Mouse (Mus musculus) v-Abl transformed pro-B cells (cell line): ENCODE measurements around the gene Cops6.

Experiments used
- in situ Hi-C, 2 experiments: fragments of 400-800 bp; cut with MboI; formaldehyde crosslinking; loops; one replicate each; pipeline ENCODE4 v1.15.1; 2025; ENCODE audit not compliant: unreplicated experiment in 2 of 2

The Cops6 gene

DNA sequence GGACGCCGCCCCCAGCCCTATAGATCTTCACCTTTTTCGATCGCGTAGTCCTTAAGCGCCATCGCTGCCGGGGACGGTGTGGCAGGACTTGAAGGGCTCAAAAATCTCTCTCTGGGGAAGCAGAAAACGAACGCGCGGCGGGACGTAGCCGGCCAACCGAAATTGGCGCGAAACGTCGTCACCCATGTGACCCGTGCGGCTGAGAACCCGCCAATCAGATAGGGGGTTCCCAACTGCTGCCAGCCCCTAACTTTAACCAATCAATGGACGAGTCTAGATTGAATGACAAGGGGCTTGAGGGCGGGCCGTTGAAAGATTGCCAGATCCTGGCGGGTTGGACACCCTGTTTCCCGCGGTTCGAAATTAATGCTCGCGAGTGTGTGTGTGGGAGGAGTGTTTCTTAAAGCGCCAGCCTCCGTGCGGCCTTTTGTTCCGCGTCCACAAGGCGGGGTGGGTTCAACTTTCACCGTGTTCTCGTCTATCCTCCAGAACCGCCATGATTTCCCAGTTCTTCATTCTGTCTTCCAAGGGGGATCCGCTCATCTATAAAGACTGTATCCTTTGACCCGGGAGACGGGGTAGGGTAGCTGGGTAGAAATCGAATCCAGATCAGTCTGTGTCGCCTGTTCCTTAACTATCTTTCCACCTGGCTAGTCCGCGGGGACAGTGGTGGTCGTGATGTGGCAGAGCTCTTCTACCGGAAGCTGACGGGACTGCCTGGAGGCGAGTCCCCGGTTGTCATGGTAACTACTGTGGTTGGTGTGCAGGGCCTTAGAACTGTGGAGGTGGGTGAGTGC lies 11.0 kb downstream of the Cops6 start, which contains the start of the genes Ap4m1 and Mcm7:
TSS of gene Ap4m1 (plus strand) at position 308 of the 797 bp plus-strand sequence.
TSS of gene Mcm7 (minus strand) at position 728 of the 797 bp plus-strand sequence.
- in situ Hi-C loops, result loop anchor here in 1 of 2 experiments (25.0 kb wide), 2 partner anchors 1615 to 2010 kb away; partner anchors contain the start of genes Ints1, Mafk and Orai2

DNA sequence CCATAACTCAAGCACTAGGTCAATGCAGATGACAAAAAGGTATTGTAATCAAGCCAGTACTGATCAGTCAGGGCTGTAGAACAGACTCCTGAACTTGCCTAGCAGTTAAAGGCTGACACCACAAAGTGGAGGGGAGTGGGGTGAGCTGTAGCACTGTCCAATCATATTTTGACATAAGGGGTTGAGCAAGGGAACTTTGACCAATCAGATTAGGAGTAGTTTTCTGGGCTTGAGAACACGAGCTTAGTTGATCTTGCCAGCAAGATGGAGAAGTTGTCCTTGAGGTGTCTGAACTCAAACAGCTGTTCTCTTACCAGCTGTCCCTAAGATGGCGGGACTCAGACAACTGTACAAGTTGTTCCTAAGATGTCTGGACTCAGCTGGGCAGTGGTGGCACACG lies 12.3 kb downstream of the Cops6 start:
- in situ Hi-C loops, result loop anchor here in 1 of 2 experiments (25.0 kb wide), 2 partner anchors 1614 to 2011 kb away; partner anchors contain the start of genes Ints1, Mafk and Orai2

DNA sequence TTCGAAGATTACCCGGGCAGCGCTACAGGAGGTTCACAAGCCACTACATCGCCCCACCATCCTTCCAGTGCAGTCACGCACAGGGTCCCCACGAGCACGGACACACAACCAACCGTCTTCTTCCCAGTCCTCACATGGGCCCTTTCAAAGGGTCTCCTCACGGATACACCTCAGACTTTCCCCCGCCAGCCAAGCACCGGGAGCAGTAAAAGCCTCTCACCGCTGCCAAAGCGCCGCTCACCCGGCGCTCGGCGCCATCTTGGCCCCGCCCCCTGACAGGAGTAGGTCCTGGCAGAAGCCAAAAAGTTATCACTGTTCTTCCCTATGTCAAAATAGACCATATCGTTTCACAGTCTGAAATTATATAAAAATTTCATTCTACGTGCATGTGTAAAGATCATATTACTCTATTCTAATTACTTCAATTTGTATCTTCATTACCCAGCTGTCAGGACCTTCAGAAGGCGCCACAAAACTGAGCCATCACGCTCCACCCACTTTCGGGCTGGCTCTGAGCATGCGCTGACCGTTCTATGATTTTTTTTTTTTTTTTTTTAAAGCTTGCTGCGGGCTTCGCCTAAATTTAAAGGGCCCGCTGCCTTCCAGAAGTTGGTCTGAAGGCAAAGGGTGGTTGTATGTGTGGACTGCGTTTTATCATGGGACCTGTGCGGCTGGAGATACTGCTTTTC lies 26.2 kb downstream of the Cops6 start, which contains the start of the genes Taf6 and Cnpy4:
TSS of gene Taf6 (minus strand) at position 502 of the 689 bp plus-strand sequence.
TSS of gene Cnpy4 (plus strand) at position 536 of the 689 bp plus-strand sequence.
- in situ Hi-C loops, result no loop called here

DNA sequence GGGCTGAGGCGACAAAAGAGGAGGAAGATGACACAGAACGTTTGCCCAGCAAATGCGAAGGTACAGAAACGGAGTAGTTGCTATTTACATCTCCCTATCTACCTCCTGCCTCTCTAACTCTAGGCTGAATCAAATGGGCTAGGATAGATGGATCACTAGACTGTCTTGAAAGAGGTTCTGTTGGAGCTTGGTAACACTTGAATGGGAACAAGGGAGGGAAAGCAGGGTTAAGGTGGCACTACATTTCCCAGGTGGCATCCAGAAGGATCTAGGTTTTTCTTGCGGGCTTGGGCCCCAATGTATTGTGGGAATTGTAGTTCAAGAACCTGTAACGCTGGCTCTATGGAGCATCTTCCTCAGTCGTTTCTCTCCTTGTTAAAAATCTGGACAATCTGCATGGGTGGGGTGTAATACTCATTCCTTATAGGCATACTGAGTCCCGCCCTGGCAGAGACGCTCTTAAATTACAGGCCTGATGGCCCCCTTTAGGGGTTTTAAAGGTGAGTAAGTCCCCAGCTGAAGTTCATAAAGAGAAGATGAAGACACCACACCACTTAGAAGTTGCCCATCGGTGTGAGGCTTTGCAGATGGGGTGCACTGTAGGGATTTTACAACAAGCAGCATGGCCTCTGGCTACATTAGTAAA lies 26.9 kb downstream of the Cops6 start:
- in situ Hi-C loops, result no loop called here

DNA sequence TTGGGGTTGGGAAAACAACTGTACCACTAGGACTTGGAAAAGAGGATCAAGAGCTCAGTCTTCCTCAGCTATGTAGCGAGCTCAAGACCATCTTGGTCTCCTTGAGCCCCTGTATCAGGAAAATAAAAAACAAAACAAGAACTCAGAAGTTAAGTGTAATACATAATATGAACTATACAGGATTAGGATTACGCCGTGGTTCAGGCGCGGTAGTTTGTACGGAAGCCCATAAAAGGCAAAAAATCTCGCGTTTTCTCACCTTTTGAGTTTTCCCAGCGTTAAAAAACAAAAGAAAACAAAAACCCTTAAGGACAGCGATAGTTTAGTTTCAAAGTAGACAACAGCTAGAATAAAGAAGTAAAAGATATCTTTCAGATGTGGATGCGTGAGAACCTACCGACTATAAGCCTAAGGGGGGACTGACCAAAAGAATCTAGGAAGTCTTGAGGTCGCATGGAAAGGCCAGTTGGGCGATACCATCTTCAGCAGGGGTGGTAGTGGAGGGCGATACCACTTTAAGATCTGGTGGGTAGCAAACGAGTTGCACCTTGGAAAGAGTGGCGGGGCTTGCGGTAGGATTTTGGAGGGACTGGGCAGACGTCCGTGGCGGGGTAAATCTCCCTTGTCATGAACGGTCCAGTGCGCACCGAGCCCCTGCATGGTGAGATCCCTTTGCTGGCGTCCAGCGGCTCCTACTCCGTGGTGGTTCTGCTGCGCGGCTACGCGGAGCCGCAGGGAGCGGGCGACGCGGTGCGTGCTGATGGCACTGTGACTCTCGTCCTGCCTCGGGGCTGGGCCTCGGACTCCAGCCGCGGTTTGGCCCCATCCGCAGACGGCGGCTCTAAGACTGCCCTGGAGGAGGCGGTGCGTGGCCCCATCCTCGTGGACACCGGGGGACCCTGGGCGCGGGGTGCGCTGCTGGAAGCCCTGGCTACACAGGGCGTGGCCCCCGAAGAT lies 33.2 kb downstream of the Cops6 start, which contains the start of gene Mblac1:
TSS of gene Mblac1 (plus strand) at position 544 of the 957 bp plus-strand sequence.
- in situ Hi-C loops, result loop anchor here in 1 of 2 experiments (5.0 kb wide), 1 partner anchor 58 kb away; no protein-coding TSS in a partner anchor

DNA sequence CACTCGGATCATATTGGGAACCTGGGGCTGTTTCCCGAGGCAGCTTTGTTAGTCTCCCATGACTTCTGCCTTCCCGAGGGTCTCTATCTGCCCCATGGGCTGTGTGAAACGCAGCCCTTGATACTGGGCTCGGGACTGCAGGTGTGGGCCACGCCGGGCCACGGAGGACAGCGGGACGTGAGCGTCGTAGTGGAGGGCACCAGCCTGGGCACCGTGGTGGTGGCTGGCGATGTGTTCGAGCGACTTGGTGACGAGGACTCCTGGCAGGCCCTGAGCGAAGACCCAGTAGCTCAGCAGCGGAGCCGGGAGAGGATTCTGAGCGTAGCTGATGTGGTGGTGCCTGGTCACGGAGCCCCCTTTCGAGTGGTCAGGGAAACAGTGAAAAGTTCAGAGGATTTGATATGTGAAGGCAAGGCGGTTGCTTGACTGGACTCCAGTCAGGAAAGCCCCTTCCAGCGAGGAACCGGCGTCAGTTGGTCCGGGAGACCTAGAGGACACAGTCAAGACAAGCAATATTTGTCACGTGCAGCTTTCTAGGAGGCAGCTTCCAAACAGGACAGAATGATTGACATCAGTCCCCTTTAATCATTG lies 34.0 kb downstream of the Cops6 start:
- in situ Hi-C loops, result loop anchor here in 1 of 2 experiments (5.0 kb wide), 1 partner anchor 57 kb away; no protein-coding TSS in a partner anchor

DNA sequence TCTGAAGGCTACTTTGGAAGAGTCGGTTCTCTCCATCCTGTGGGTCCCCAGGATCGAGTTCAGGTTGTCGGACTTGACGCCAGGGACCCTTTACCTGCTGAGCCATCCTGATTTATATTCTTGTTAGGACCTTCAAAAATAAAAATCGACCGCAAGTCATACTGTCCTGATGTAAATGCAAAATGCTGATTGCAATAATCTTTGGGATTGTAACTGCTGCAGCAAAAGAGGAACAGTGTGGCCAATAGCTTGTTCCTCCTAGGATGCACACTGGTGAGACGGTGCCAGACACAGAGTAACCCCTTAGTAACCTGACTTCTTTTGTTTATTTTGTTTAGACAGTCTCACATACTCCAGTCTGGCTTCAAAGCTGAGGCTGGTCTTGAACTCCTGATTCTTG lies 34.6 kb downstream of the Cops6 start:
- in situ Hi-C loops, result no loop called here

DNA sequence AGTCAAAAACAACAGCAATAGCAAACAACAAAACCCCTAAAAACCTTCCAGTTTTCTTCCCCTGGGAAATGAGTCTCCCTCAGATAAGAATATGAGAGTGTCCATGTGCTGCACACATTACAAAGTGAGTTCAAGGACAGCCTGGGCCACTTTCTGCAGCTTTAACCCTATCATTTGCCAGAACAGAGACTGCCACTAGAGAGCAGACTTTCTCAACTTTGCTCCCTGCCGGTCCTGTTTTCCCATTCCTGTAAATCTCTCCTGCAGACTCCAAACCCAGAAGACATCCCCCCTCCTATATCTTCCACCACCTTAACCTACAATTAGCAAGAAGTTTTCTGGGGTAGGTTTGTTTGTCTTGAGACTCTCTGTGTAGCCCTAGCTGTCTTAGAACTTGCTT lies 38.7 kb downstream of the Cops6 start:
- in situ Hi-C loops, result no loop called here

DNA sequence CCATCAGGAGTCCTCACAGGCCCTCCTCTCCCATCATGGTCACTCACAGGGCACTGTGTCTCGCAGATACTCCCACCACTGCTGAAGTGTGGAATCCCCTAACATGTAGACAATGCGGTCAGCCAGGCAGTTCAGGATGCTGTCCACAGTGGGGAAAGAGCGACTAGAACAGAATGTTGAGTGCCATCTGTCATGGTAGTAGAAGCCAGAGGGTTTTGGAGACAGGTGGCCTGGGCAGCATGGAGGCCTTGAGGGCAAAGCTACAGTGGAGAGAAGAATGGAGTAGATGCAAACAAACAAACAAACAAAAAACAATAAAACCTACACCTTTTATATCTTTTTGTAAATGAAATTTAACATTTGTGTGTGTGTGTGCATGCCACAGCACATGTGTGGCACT lies 41.2 kb downstream of the Cops6 start:
- in situ Hi-C loops, result loop anchor here (25.0 kb wide), 2 partner anchors 215 to 435 kb away; partner anchors contain the start of gene Azgp1 (in 1 of the 2)

DNA sequence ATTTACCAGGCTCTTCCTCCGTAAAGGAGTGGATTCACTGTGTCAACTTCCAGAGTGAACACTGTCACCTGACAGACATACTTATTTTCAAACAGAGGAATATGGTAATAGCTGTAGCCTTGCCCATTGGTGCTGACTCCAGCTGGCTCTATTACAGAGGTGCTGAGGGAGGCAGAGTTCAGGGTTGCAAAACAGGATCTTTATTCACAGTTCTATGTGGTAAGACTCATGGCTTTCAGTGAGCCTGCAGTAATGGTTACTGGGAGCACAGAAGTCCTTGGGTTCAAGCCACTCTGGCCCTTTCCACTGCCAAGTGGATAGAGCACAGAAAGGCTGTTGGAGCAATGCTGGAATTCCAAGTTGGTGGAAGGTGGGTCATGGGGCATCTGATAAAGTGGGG lies 46.4 kb downstream of the Cops6 start:
- in situ Hi-C loops, result loop anchor here (25.0 kb wide), 2 partner anchors 220 to 430 kb away; partner anchors contain the start of gene Azgp1 (in 1 of the 2)

DNA sequence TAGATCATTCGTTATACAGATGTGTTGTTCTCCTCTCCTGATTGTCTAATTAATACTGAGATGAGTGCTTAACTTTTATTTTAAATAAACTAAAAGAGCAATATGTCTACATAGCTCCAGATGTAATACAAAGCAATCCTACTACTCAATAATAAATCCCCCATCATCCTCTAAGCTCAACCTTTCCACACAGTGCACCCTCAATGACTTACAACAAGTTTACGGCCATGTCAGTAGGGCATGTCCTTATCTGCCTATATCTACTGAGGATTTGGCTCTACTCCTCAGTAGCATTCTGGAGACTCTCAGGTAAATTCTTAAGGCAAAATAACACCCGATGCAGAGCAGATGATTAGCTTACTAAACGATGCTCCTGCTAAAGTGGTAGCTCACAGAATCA lies 47.0 kb downstream of the Cops6 start:
- in situ Hi-C loops, result loop anchor here (25.0 kb wide), 2 partner anchors 221 to 429 kb away; partner anchors contain the start of gene Azgp1 (in 1 of the 2)
